ENCODE assay signal across 28 mouse cellular contexts in the genomic region with DNA sequence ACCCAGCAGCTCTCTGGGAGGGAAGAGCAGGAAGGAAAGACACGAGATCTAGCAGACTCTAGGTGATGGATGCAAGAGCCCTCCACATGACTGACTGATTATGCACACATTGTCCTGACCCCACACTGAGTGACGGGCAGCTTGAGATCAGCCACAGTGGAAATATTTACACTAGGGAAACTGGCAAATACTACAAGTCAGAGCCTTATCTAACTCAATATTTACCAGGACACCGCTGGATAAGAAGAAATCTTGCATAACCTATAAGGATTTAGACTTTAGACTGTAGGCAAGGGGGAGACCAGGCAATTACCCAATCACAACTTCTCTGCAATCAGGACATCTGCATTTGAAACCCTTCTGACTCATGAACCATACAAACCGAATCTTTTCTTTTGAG. TPM values are rescaled to one million over a fixed set of nuclear protein-coding genes. Genes with fewer than 3 reads are reported as not detected.
DNase-seq lines count a peak whose midpoint lies in the region; ATAC-seq and TF ChIP-seq lines count a peak whose summit lies in the region.
"Had no signal": no experiment of that assay in that cellular context is flagged by ENCODE, and none has a peak within 500 bp of the region (broad histone marks: within the 10 kb centered on the region; RNA-seq: fewer than 3 reads in every experiment).

No protein-coding gene starts in this region.

- no peak overlapping the region for H3K4me3 ChIP-seq in CH12.LX (replicated peaks in 1 of 3; ENCODE audit: low read depth in 2 of 3, low read length in 2 of 3, poor library complexity in 1 of 3)
- H3K4me3 ChIP-seq in liver, embryonic 11.5 days (ENCODE audit: low read depth, low read length), result no peak overlapping the region
- no peak overlapping the region for H3K4me3 ChIP-seq in stomach, embryonic 14.5 days (ENCODE audit: low read depth, low read length)
- H3K4me3 ChIP-seq in hindbrain, embryonic 14.5 days (replicated peaks; ENCODE audit: low read length), result no peak overlapping the region
- H3K4me3 ChIP-seq: embryonic facial prominence, embryonic 10.5 days; gastrocnemius, adult 2 months; heart, embryonic 15.5 days; limb, embryonic 12.5 days had no signal

- H3K36me3 ChIP-seq in CH12.LX (replicated peaks in 1 of 2; ENCODE audit: control insufficient read depth in 1 of 2, insufficient read depth in 1 of 2, low read length in 1 of 2), result no peaks in the 10 kb centered on the region
- no peaks in the 10 kb centered on the region for H3K36me3 ChIP-seq in liver, embryonic 11.5 days (ENCODE audit: control insufficient read depth, insufficient read depth, low read length)
- H3K36me3 ChIP-seq in stomach, embryonic 14.5 days (ENCODE audit: control insufficient read depth, insufficient read depth, low read length), result no peaks in the 10 kb centered on the region
- no peaks in the 10 kb centered on the region for H3K36me3 ChIP-seq in hindbrain, embryonic 14.5 days (replicated peaks; ENCODE audit: control insufficient read depth, insufficient read depth)
- H3K36me3 ChIP-seq: embryonic facial prominence, embryonic 10.5 days; heart, embryonic 15.5 days; limb, embryonic 12.5 days had no signal

- H3K27me3 ChIP-seq in CH12.LX (replicated peaks), result no peaks in the 10 kb centered on the region
- no peaks in the 10 kb centered on the region for H3K27me3 ChIP-seq in liver, embryonic 11.5 days (replicated peaks; ENCODE audit: control insufficient read depth, insufficient read depth, low read length)
- H3K27me3 ChIP-seq in stomach, embryonic 14.5 days (ENCODE audit: control insufficient read depth, insufficient read depth, low read length), result no peaks in the 10 kb centered on the region
- H3K27me3 ChIP-seq in hindbrain, embryonic 14.5 days (ENCODE audit: control insufficient read depth, insufficient read depth, low read length), result no peaks in the 10 kb centered on the region; the same call in none of the 2 replicates

- in situ Hi-C loops in CH12.LX (cut with MboI; ENCODE audit: low pct_ligation_motif_present, low pct_unique_long_range_greater_than_20kb, low sequenced_read_pairs), result no loop called here

- TF ChIP-seq RAD21 in CH12.LX (IDR thresholded peaks at IDR 0.05; ENCODE audit: low read depth, low read length), result no peak

- H3K9ac ChIP-seq in CH12.LX (ENCODE audit: insufficient read depth, low read depth), result no peak overlapping the region
- H3K9ac ChIP-seq in liver, embryonic 11.5 days (ENCODE audit: low read depth, low read length), result no peak overlapping the region
- H3K9ac ChIP-seq in stomach, embryonic 14.5 days (replicated peaks; ENCODE audit: low read depth, low read length), result no peak overlapping the region
- no peak overlapping the region for H3K9ac ChIP-seq in hindbrain, embryonic 14.5 days
- H3K9ac ChIP-seq: heart, embryonic 15.5 days; limb, embryonic 12.5 days had no signal

- no peak overlapping the region for H3K27ac ChIP-seq in CH12.LX (ENCODE audit: insufficient read depth, low read depth)
- no peak overlapping the region for H3K27ac ChIP-seq in liver, embryonic 11.5 days (ENCODE audit: low read depth, low read length)
- H3K27ac ChIP-seq in stomach, embryonic 14.5 days (ENCODE audit: low read length), result no peak overlapping the region
- no peak overlapping the region for H3K27ac ChIP-seq in hindbrain, embryonic 14.5 days
- H3K27ac ChIP-seq: embryonic facial prominence, embryonic 10.5 days; gastrocnemius, adult 2 months; heart, embryonic 15.5 days; hindbrain, postnatal 0 days; limb, embryonic 12.5 days had no signal

- TF ChIP-seq POLR2A in CH12.LX (IDR thresholded peaks at IDR 0.05; ENCODE audit: low read depth, low read length), result no peak

- ATAC-seq in liver, embryonic 11.5 days (replicated peaks; ENCODE audit: low FRiP score), result peak; percentile 79
- ATAC-seq in stomach, embryonic 14.5 days (ENCODE audit: insufficient number of reproducible peaks, insufficient read depth, low FRiP score, low read depth), result peak; percentile 79
- no peak for ATAC-seq in hindbrain, embryonic 14.5 days (ENCODE audit: low FRiP score)
- no peak for ATAC-seq in activated CD4-positive, CD25-positive, alpha-beta regulatory T cell, adult 4 months
- ATAC-seq: hindbrain, postnatal 0 days had no signal

- H3K79me2 ChIP-seq in CH12.LX (replicated peaks; ENCODE audit: control insufficient read depth, extremely low read depth, insufficient read depth, poor library complexity, severe bottlenecking), result no peaks in the 10 kb centered on the region

- 44% methylated on average over 4 of the region's 4 CpGs for WGBS in liver, embryonic 11.5 days
- 37% methylated on average over 4 of the region's 4 CpGs for WGBS in stomach, embryonic 14.5 days
- WGBS in hindbrain, embryonic 14.5 days, result 62% methylated on average over 4 of the region's 4 CpGs

- TF ChIP-seq EP300 in CH12.LX (IDR thresholded peaks at IDR 0.05; ENCODE audit: low read length), result no peak

- dilution Hi-C loops in CH12.LX (cut with MboI; ENCODE audit: extremely low pct_ligation_motif_present, extremely low pct_unique_long_range_greater_than_20kb, low sequenced_read_pairs), result no loop called here

- peaks cover 0 to 3% of the 10 kb centered on the region in 2 experiments; a peak in 1 of 4 replicates for H3K4me1 ChIP-seq in CH12.LX (ENCODE audit: control insufficient read depth in 1 of 2, insufficient read depth in 2 of 2)
- 0 out of 2 replicates have a peak, but pooled peaks cover 3% of the 10 kb centered on the region for H3K4me1 ChIP-seq in liver, embryonic 11.5 days (replicated peaks; ENCODE audit: control insufficient read depth, insufficient read depth, low read length)
- no peaks in the 10 kb centered on the region for H3K4me1 ChIP-seq in stomach, embryonic 14.5 days (ENCODE audit: control insufficient read depth, insufficient read depth, low read length)
- H3K4me1 ChIP-seq in hindbrain, embryonic 14.5 days (replicated peaks; ENCODE audit: control insufficient read depth, insufficient read depth, low read length), result no peaks in the 10 kb centered on the region
- H3K4me1 ChIP-seq: embryonic facial prominence, embryonic 10.5 days; heart, embryonic 15.5 days; limb, embryonic 12.5 days had no signal

- peak; percentile 13 for DNase-seq in heart, adult 11 months
- no peak for DNase-seq in heart, adult 9 months (ENCODE audit: low spot score in 2 of 2)
- DNase-seq in CH12.LX (ENCODE audit: extremely low read depth), result peak; percentile 13
- DNase-seq in liver, embryonic 11.5 days (ENCODE audit: low spot score), result no peak
- no peak for DNase-seq in hindbrain, embryonic 14.5 days (ENCODE audit: low spot score)
- no peak for DNase-seq in embryo, embryonic 9.5 days (ENCODE audit: extremely low spot score)
- DNase-seq: adrenal gland, postnatal 25 days; cerebellum, adult 11-12 months; cerebellum, postnatal 25 days; gastrocnemius, adult 2 months; heart, postnatal 4 days; kidney, adult 9 months; kidney, postnatal 4 days; layer of hippocampus, adult 9-11 months; lung, postnatal 10 days; right cerebral cortex, postnatal 4 days; thymus, postnatal 25 days had no signal

- H3K9me3 ChIP-seq in CH12.LX (replicated peaks; ENCODE audit: low read length), result no peaks in the 10 kb centered on the region
- H3K9me3 ChIP-seq in liver, embryonic 11.5 days (ENCODE audit: control insufficient read depth, low read length), result no peaks in the 10 kb centered on the region
- no peaks in the 10 kb centered on the region for H3K9me3 ChIP-seq in stomach, embryonic 14.5 days (ENCODE audit: control insufficient read depth, low read depth, low read length)
- H3K9me3 ChIP-seq in hindbrain, embryonic 14.5 days (ENCODE audit: control insufficient read depth, low read length), result no peaks in the 10 kb centered on the region
- H3K9me3 ChIP-seq: embryonic facial prominence, embryonic 10.5 days; heart, embryonic 15.5 days; limb, embryonic 12.5 days had no signal

- TF ChIP-seq CTCF in CH12.LX (conservative IDR thresholded peaks at IDR 0.05 in 1 of 2, IDR thresholded peaks at IDR 0.05 in 1 of 2; ENCODE audit: low read depth in 2 of 2, low read length in 2 of 2), result no peak

- no peak overlapping the region for H3K4me2 ChIP-seq in CH12.LX (ENCODE audit: insufficient read depth, low read depth, poor library complexity, severe bottlenecking)
- H3K4me2 ChIP-seq in liver, embryonic 11.5 days, result no peak overlapping the region
- no peak overlapping the region for H3K4me2 ChIP-seq in stomach, embryonic 14.5 days (replicated peaks; ENCODE audit: low read depth, low read length)
- no peak overlapping the region for H3K4me2 ChIP-seq in hindbrain, embryonic 14.5 days (replicated peaks)
- H3K4me2 ChIP-seq: heart, embryonic 15.5 days; limb, embryonic 12.5 days had no signal

TF ChIP-seq in CH12.LX, 34 proteins besides CTCF, POLR2A, EP300 and RAD21 (continues in another document):
- no peak for TF ChIP-seq PAX5 (IDR thresholded peaks at IDR 0.05; ENCODE audit: low read length)
- TF ChIP-seq ZNF384 (IDR thresholded peaks at IDR 0.05; ENCODE audit: low read depth, low read length), result no peak
- TF ChIP-seq JUND (conservative IDR thresholded peaks at IDR 0.05; ENCODE audit: low read depth, low read length), result 0 out of 2 replicates have a peak, but pooled peaks have one; percentile 18
- no peak for TF ChIP-seq CHD1 (IDR thresholded peaks at IDR 0.05; ENCODE audit: low read depth, low read length)
- no peak for TF ChIP-seq UBTF (IDR thresholded peaks at IDR 0.05; ENCODE audit: low read depth, low read length)
- no peak for TF ChIP-seq SMC3 (IDR thresholded peaks at IDR 0.05; ENCODE audit: low read depth, low read length)
- no peak for TF ChIP-seq MAZ (IDR thresholded peaks at IDR 0.05; ENCODE audit: low read depth, low read length)
- no peak for TF ChIP-seq ZKSCAN1 (IDR thresholded peaks at IDR 0.05; ENCODE audit: borderline replicate concordance, low read depth, low read length)
- no peak for TF ChIP-seq POLR2AphosphoS2 (IDR thresholded peaks at IDR 0.05; ENCODE audit: low read depth, low read length)

RNA-seq across cellular contexts. Expression of gene 1700113H08Rik, which starts 6.1 kb away (rescaled TPM):
- total RNA-seq in CH12.LX (2012; rRNA removed) (not detected in 2 replicates), CH12.LX (2014; rRNA removed) (not detected in 2 replicates)
- polyA plus RNA-seq in CH12.LX (2012; ENCODE audit: insufficient read length, low read depth), result not detected in 2 replicates
- not detected in 2 replicates for polyA plus RNA-seq in liver, embryonic 11.5 days (2014; fragmentation: Nextera tagmentation; extraction: Ambion mirVana)
- not detected in 2 replicates for polyA plus RNA-seq in stomach, embryonic 14.5 days (2014; fragmentation: Nextera tagmentation; extraction: Ambion mirVana)
- 0.37 TPM in 1 of 2 replicates, not detected in the other for polyA plus RNA-seq in hindbrain, embryonic 14.5 days (2014; fragmentation: Nextera tagmentation; extraction: Ambion mirVana)
- polyA plus RNA-seq in activated CD4-positive, CD25-positive, alpha-beta regulatory T cell, adult 4 months (2017; shearing (Covaris generic)), result not detected
- total RNA-seq: adrenal gland, postnatal 25 days; granulocyte monocyte progenitor cell, adult 5-6 weeks; heart, postnatal 4 days; left cerebral cortex, postnatal 10 days; megakaryocyte-erythroid progenitor cell, adult 5-6 weeks; MEL had no signal
- polyA plus RNA-seq: embryonic facial prominence, embryonic 10.5 days; forebrain, embryonic 11.5 days; limb, embryonic 12.5 days had no signal

RNA-seq across cellular contexts. Expression of gene Stab2, which starts 43.9 kb away (rescaled TPM):
- total RNA-seq in CH12.LX (2012; rRNA removed) (not detected in 2 replicates), CH12.LX (2014; rRNA removed) (not detected in 2 replicates)
- polyA plus RNA-seq in CH12.LX (2012; ENCODE audit: insufficient read length, low read depth), result 0.09 and 0.12 TPM in 2 replicates
- 24.2 and 27.2 TPM in 2 replicates for polyA plus RNA-seq in liver, embryonic 11.5 days (2014; fragmentation: Nextera tagmentation; extraction: Ambion mirVana)
- 0.74 and 1.1 TPM in 2 replicates for polyA plus RNA-seq in stomach, embryonic 14.5 days (2014; fragmentation: Nextera tagmentation; extraction: Ambion mirVana)
- 0.17 TPM in 1 of 2 replicates, not detected in the other for polyA plus RNA-seq in hindbrain, embryonic 14.5 days (2014; fragmentation: Nextera tagmentation; extraction: Ambion mirVana)
- polyA plus RNA-seq in activated CD4-positive, CD25-positive, alpha-beta regulatory T cell, adult 4 months (2017; shearing (Covaris generic)), result not detected
- total RNA-seq: granulocyte monocyte progenitor cell, adult 5-6 weeks; megakaryocyte-erythroid progenitor cell, adult 5-6 weeks had no signal
- polyA plus RNA-seq: forebrain, embryonic 11.5 days had no signal

Comparison
In these comparisons a context has a peak if more than half of its experiments do, and no peak if none do; other contexts are left out.
1. DNase-seq: peak in heart, adult 11 months (single experiment) and CH12.LX (single experiment); none in heart, adult 9 months (0 of 2), liver, embryonic 11.5 days (single experiment), hindbrain, embryonic 14.5 days (single experiment) and embryo, embryonic 9.5 days (single experiment).
2. ATAC-seq: peak in liver, embryonic 11.5 days (single experiment) and stomach, embryonic 14.5 days (single experiment); none in hindbrain, embryonic 14.5 days (single experiment) and activated CD4-positive, CD25-positive, alpha-beta regulatory T cell, adult 4 months (single experiment).
3. RNA of gene Stab2, which starts 43.9 kb away (polyA plus RNA-seq): 24.2 to 27.2 TPM in liver, embryonic 11.5 days; 0.74 to 1.1 TPM in stomach, embryonic 14.5 days, 0.17 TPM in hindbrain, embryonic 14.5 days, 0.09 to 0.12 TPM in CH12.LX and not detected in activated CD4-positive, CD25-positive, alpha-beta regulatory T cell, adult 4 months; every median in the first group is over 10 times any median in the second.